Mouse (Mus musculus): Measurements from ENCODE around the gene Bsnd. TPM values are rescaled to one million over a fixed set of nuclear protein-coding genes. Genes with fewer than 3 reads are reported as not detected.

Bsnd gene
- polyA plus RNA-seq, 1 experiment from 2014 or later, result 0.05 TPM

GRCm38 (mm10) chr4:106470921-106471320 lies 21.2 kb downstream of the Bsnd start:
- WGBS, result 69% methylated on average over 5 of the region's 5 CpGs
- Histone ChIP-seq H3K27ac (no peak overlapping the region), H3K36me3 (no peaks in the 10 kb centered on the region), H3K9me3 (no peaks in the 10 kb centered on the region), H3K4me1 (0 out of 2 replicates have a peak, but pooled peaks cover 6% of the 10 kb centered on the region), H3K27me3 (ENCODE audit: insufficient read depth, poor library complexity, severe bottlenecking) (peaks cover 12% of the 10 kb centered on the region), H3K4me3 (no peak overlapping the region)
- no peak for DNase-seq (ENCODE audit: low spot score)

GRCm38 (mm10) chr4:106467420-106468110 lies 24.5 kb downstream of the Bsnd start:
- no peak overlapping the region for H3K4me3 ChIP-seq
- WGBS, result 76% methylated on average over 13 of the region's 13 CpGs
- no peak overlapping the region for H3K27ac ChIP-seq
- DNase-seq (ENCODE audit: low spot score), result no peak
- no peaks in the 10 kb centered on the region for H3K36me3 ChIP-seq
- no peaks in the 10 kb centered on the region for H3K9me3 ChIP-seq
- H3K27me3 ChIP-seq (ENCODE audit: insufficient read depth, poor library complexity, severe bottlenecking), result peaks cover 30% of the 10 kb centered on the region
- H3K4me1 ChIP-seq, result peaks cover 19% of the 10 kb centered on the region

- no peaks in the 10 kb centered on the region for H3K36me3 ChIP-seq
- H3K4me3 ChIP-seq, result peak overlapping the region; percentile 58
- WGBS, result 27% methylated on average over 21 of the region's 21 CpGs
- DNase-seq (ENCODE audit: low spot score), result no peak
- peaks cover 65% of the 10 kb centered on the region for H3K27me3 ChIP-seq (ENCODE audit: insufficient read depth, poor library complexity, severe bottlenecking)
- peaks cover 19% of the 10 kb centered on the region for H3K4me1 ChIP-seq
- 0 out of 2 replicates have a peak overlapping the region, but pooled peaks have one; percentile 47 for H3K27ac ChIP-seq
- H3K9me3 ChIP-seq, result no peaks in the 10 kb centered on the region
Measured at GRCm38 (mm10) chr4:106463174-106463801, 28.8 kb downstream of the Bsnd start.

GRCm38 (mm10) chr4:106462524-106462923 lies 29.6 kb downstream of the Bsnd start:
- DNase-seq (ENCODE audit: low spot score), result no peak
- Histone ChIP-seq H3K9me3 (no peaks in the 10 kb centered on the region), H3K27me3 (ENCODE audit: insufficient read depth, poor library complexity, severe bottlenecking) (peaks cover 70% of the 10 kb centered on the region), H3K4me1 (peaks cover 19% of the 10 kb centered on the region), H3K36me3 (no peaks in the 10 kb centered on the region), H3K4me3 (no peak overlapping the region), H3K27ac (no peak overlapping the region)
- WGBS, result 69% methylated on average over 5 of the region's 5 CpGs

GRCm38 (mm10) chr4:106462016-106462415 lies 30.1 kb downstream of the Bsnd start:
- 66% methylated on average over 9 of the region's 9 CpGs for WGBS
- no peak for DNase-seq (ENCODE audit: low spot score)
- Histone ChIP-seq H3K36me3 (no peaks in the 10 kb centered on the region), H3K27me3 (ENCODE audit: insufficient read depth, poor library complexity, severe bottlenecking) (peaks cover 70% of the 10 kb centered on the region), H3K27ac (no peak overlapping the region), H3K4me3 (no peak overlapping the region), H3K4me1 (peaks cover 19% of the 10 kb centered on the region), H3K9me3 (no peaks in the 10 kb centered on the region)

GRCm38 (mm10) chr4:106454541-106454940 lies 37.5 kb downstream of the Bsnd start:
- Histone ChIP-seq H3K4me1 (peaks cover 24% of the 10 kb centered on the region), H3K4me3 (no peak overlapping the region), H3K9me3 (no peaks in the 10 kb centered on the region), H3K27ac (no peak overlapping the region), H3K27me3 (ENCODE audit: insufficient read depth, poor library complexity, severe bottlenecking) (peaks cover 14% of the 10 kb centered on the region; the same call in 1 of the 2 replicates), H3K36me3 (no peaks in the 10 kb centered on the region)
- DNase-seq (ENCODE audit: low spot score), result no peak
- 88% methylated on average over 7 of the region's 7 CpGs for WGBS

- WGBS, result 86% methylated on average over 4 of the region's 4 CpGs
Measured at GRCm38 (mm10) chr4:106453516-106453915, 38.6 kb downstream of the Bsnd start.

GRCm38 (mm10) chr4:106453108-106453507 lies 39.0 kb downstream of the Bsnd start:
- Histone ChIP-seq H3K36me3 (no peaks in the 10 kb centered on the region), H3K9me3 (no peaks in the 10 kb centered on the region), H3K4me3 (no peak overlapping the region), H3K4me1 (peaks cover 29% of the 10 kb centered on the region), H3K27me3 (ENCODE audit: insufficient read depth, poor library complexity, severe bottlenecking) (0 out of 2 replicates have a peak, but pooled peaks cover 5% of the 10 kb centered on the region), H3K27ac (0 out of 2 replicates have a peak overlapping the region, but pooled peaks have one; percentile 42)
- 88% methylated on average over 5 of the region's 5 CpGs for WGBS
- DNase-seq (ENCODE audit: low spot score), result no peak

More at GRCm38 (mm10) chr4:106453516-106453915, 38.6 kb downstream of the Bsnd start:
- no peaks in the 10 kb centered on the region for H3K36me3 ChIP-seq
- DNase-seq (ENCODE audit: low spot score), result no peak
- no peaks in the 10 kb centered on the region for H3K9me3 ChIP-seq
- peaks cover 29% of the 10 kb centered on the region for H3K4me1 ChIP-seq
- H3K27me3 ChIP-seq (ENCODE audit: insufficient read depth, poor library complexity, severe bottlenecking), result peaks cover 7% of the 10 kb centered on the region; the same call in 1 of the 2 replicates
- no peak overlapping the region for H3K4me3 ChIP-seq
- H3K27ac ChIP-seq, result no peak overlapping the region

- no peak for DNase-seq (ENCODE audit: low spot score)
- Histone ChIP-seq H3K27me3 (ENCODE audit: insufficient read depth, poor library complexity, severe bottlenecking) (no peaks in the 10 kb centered on the region), H3K4me1 (peaks cover 29% of the 10 kb centered on the region), H3K4me3 (no peak overlapping the region), H3K27ac (peak overlapping the region; percentile 29; the same call in 1 of the 2 replicates), H3K36me3 (no peaks in the 10 kb centered on the region), H3K9me3 (no peaks in the 10 kb centered on the region)
- 39% methylated on average over 7 of the region's 7 CpGs for WGBS
Measured at GRCm38 (mm10) chr4:106452401-106452800, 39.7 kb downstream of the Bsnd start.

- H3K9me3 ChIP-seq, result no peaks in the 10 kb centered on the region
- 70% methylated on average over 8 of the region's 8 CpGs for WGBS
- H3K27ac ChIP-seq, result no peak overlapping the region
Measured at GRCm38 (mm10) chr4:106449306-106449705, 42.8 kb downstream of the Bsnd start.

GRCm38 (mm10) chr4:106443182-106443581 lies 48.9 kb downstream of the Bsnd start:
- H3K4me1 ChIP-seq, result 0 out of 2 replicates have a peak, but pooled peaks cover 4% of the 10 kb centered on the region
- no peak overlapping the region for H3K4me3 ChIP-seq
- no peaks in the 10 kb centered on the region for H3K9me3 ChIP-seq
- H3K36me3 ChIP-seq, result peaks cover 35% of the 10 kb centered on the region
- no peak overlapping the region for H3K27ac ChIP-seq
- 84% methylated on average over 6 of the region's 6 CpGs for whole genome bisulfite sequencing
- H3K27me3 ChIP-seq (ENCODE audit: insufficient read depth, poor library complexity, severe bottlenecking), result no peaks in the 10 kb centered on the region
- DNase-seq (ENCODE audit: low spot score), result no peak

More at GRCm38 (mm10) chr4:106449306-106449705, 42.8 kb downstream of the Bsnd start:
- Histone ChIP-seq H3K4me1 (peaks cover 33% of the 10 kb centered on the region), H3K4me3 (no peak overlapping the region), H3K27me3 (ENCODE audit: insufficient read depth, poor library complexity, severe bottlenecking) (no peaks in the 10 kb centered on the region), H3K36me3 (no peaks in the 10 kb centered on the region; the same call in 1 of the 2 replicates)
- DNase-seq (ENCODE audit: low spot score), result peak; percentile 84

GRCm38 (mm10) chr4:106438763-106439162 lies 53.3 kb downstream of the Bsnd start:
- H3K36me3 ChIP-seq, result peaks cover 78% of the 10 kb centered on the region
- no peak overlapping the region for H3K27ac ChIP-seq
- no peaks in the 10 kb centered on the region for H3K9me3 ChIP-seq
- WGBS, result 90% methylated on average over 5 of the region's 5 CpGs
- H3K4me3 ChIP-seq, result no peak overlapping the region
- H3K4me1 ChIP-seq, result no peaks in the 10 kb centered on the region
- DNase-seq (ENCODE audit: low spot score), result no peak
- H3K27me3 ChIP-seq (ENCODE audit: insufficient read depth, poor library complexity, severe bottlenecking), result no peaks in the 10 kb centered on the region

- WGBS, result 92% methylated on average over 5 of the region's 5 CpGs
Measured at GRCm38 (mm10) chr4:106437207-106437606, 54.9 kb downstream of the Bsnd start.

More at GRCm38 (mm10) chr4:106437207-106437606, 54.9 kb downstream of the Bsnd start:
- no peaks in the 10 kb centered on the region for H3K9me3 ChIP-seq
- no peak for DNase-seq (ENCODE audit: low spot score)
- H3K27me3 ChIP-seq (ENCODE audit: insufficient read depth, poor library complexity, severe bottlenecking), result no peaks in the 10 kb centered on the region
- peaks cover 89% of the 10 kb centered on the region for H3K36me3 ChIP-seq
- no peak overlapping the region for H3K27ac ChIP-seq
- H3K4me1 ChIP-seq, result no peaks in the 10 kb centered on the region
- no peak overlapping the region for H3K4me3 ChIP-seq

Data from heart, embryonic 10.5 days (tissue).